Mouse (Mus musculus) kidney, adult 2 months (tissue): ENCODE data around the gene Frmd4a. TPM values are rescaled to one million over a fixed set of nuclear protein-coding genes. Genes with fewer than 3 reads are reported as not detected.

Experiments
- DNase-seq: peaks from one replicate; pipeline ENCODE4 v3.0.0; 2021
- H3K27ac ChIP-seq: fragments of 200-500 bp; 2 replicates; pipeline ENCODE4 v1.5.1; 2012; ENCODE audit warnings: low read depth, low read length, control low read depth, inconsistent platforms; ENCODE audit not compliant: insufficient read depth
- H3K27me3 ChIP-seq: fragments of 200-500 bp; replicated peaks from 2 replicates; pipeline ENCODE4 v1.6.1; 2012; ENCODE audit warnings: mild to moderate bottlenecking, moderate library complexity, low read length, inconsistent platforms; ENCODE audit not compliant: control insufficient read depth, insufficient read depth
- H3K36me3 ChIP-seq: fragments of 200-500 bp; 2 replicates; pipeline ENCODE4 v1.6.1; 2012; ENCODE audit warnings: mild to moderate bottlenecking, moderate library complexity, low read length, inconsistent platforms; ENCODE audit not compliant: control insufficient read depth, insufficient read depth
- H3K4me1 ChIP-seq: fragments of 200-500 bp; 2 replicates; pipeline ENCODE4 v1.6.1; 2011; ENCODE audit warnings: low read length; ENCODE audit not compliant: control insufficient read depth, insufficient read depth
- H3K4me3 ChIP-seq: fragments of 200-500 bp; 2 replicates; pipeline ENCODE4 v1.5.1; 2011; ENCODE audit warnings: mild to moderate bottlenecking, low read depth, low read length, control low read depth; ENCODE audit not compliant: insufficient read depth
- CTCF ChIP-seq: fragments of 200-500 bp; conservative IDR thresholded peaks from 2 replicates; pipeline ENCODE4 v1.5.1; 2011; ENCODE audit warnings: low read depth, mild to moderate bottlenecking, control low read depth, low read length, moderate library complexity, mixed read lengths; ENCODE audit not compliant: insufficient read depth, insufficient read length
- POLR2A ChIP-seq: fragments of 200-500 bp; IDR thresholded peaks from one replicate; pipeline ENCODE4 v1.6.1; 2011; ENCODE audit warnings: low read depth, low read length, control low read depth
- WGBS: fragments of 180-500 bp; shearing (Covaris S2); methylation state at CpG from one replicate; pipeline ENCODE4 v1.1.7; 2018; 5-methylcytosine and 5-hydroxymethylcytosine counted together
- polyA plus RNA-seq: library from polyadenylated mRNA; depleted of rRNA; stranded (reverse); fragments of >200 nt; gene quantifications from 2 replicates; pipeline ENCODE4 v1.2.3, GENCODE M21; 2012

Gene Frmd4a
- polyA plus RNA-seq, 1 experiment, result 5.8 TPM

DNA sequence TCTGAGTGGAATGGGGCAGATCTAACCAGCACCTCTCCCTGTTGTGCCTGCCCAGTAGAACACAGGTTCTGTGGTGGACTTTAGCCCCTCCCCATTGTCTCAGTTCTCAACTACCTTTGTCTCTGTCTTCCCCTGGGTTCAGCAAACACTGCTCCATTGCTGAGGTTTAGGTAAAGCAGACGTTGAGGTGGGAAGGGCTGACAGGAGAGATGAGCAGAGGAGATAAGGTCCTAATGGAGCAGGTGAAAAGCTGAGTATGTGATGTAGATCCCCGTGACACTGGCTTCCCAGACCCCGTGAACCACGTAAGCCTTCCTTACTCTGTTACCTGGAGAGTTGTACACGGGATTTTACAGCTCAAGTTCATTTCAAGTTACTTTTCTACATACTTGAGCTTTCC, 545.3 kb downstream of the Frmd4a start:
- Histone ChIP-seq H3K27me3 (no peaks in the 10 kb centered on the region), H3K36me3 (no peaks in the 10 kb centered on the region), H3K27ac (no peak overlapping the region), H3K4me1 (no peaks in the 10 kb centered on the region), H3K4me3 (peak overlapping the region; percentile 6; the same call in 1 of the 2 replicates)
- no peak for TF ChIP-seq POLR2A
- TF ChIP-seq CTCF, result no peak
- DNase-seq, result no peak
- 64% methylated on average over 5 of the region's 5 CpGs for WGBS

DNA sequence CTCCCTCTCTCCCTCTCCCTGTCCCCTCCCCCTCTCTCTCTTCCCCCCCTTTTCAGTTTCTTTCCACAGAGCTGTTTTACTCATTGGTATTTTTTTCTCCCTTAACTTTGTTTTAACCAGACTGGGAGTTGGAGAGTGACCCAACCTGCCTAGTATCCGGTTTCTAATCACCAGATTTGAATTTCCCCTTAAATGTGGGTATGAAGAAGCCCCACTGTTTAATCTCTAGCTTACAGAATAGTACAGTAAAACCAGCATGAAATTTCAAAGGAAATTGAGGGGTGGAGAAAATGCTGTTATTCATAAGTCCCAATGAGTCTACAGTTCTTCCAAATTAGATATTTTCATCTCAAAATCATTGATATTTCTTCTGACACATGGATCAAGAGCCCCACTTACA, 545.8 kb downstream of the Frmd4a start:
- no peaks in the 10 kb centered on the region for H3K36me3 ChIP-seq
- no peaks in the 10 kb centered on the region for H3K4me1 ChIP-seq
- WGBS, result 58% methylated on average over 1 of the region's 1 CpGs
- no peaks in the 10 kb centered on the region for H3K27me3 ChIP-seq
- no peak for DNase-seq
- H3K27ac ChIP-seq, result no peak overlapping the region
- H3K4me3 ChIP-seq, result no peak overlapping the region
- TF ChIP-seq POLR2A (no peak), CTCF (no peak)

DNA sequence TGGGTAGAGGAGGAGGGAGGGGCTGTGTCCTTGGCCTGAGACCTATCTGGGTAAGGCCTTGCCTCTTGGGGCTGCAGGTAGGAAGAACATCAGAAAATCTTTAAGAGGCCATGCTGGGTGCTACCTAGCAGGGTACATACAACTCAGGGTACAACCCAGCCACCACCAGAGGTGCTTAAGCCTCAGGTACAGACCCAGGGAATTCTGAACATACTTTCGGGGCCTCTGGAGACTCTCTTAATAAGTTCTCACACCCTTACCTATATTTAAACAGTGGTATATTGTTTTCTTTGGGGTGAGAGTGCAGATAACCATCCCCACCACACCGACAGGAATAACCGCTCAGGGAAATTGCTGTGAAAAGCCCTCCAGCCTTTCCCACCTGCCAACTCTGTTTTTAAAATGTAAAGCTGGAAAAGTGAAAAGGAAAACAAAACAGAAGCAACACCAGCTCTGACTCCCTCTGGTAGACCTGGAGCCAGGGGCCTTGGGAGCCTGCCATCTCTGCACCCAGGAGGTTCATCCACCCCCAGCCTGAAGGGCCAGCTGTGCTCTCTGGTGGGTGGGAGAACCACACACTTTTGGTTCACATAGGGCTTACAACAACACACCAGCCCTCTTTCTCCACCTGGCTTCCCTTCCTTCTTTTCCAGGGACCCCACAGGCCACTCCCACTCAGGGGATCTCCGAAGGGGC, 548.9 kb downstream of the Frmd4a start:
- Histone ChIP-seq H3K36me3 (no peaks in the 10 kb centered on the region), H3K4me3 (no peak overlapping the region), H3K27me3 (no peaks in the 10 kb centered on the region), H3K27ac (no peak overlapping the region), H3K4me1 (0 out of 2 replicates have a peak, but pooled peaks cover 7% of the 10 kb centered on the region)
- 87% methylated on average over 4 of the region's 4 CpGs for WGBS
- TF ChIP-seq CTCF (no peak), POLR2A (no peak)
- no peak for DNase-seq

DNA sequence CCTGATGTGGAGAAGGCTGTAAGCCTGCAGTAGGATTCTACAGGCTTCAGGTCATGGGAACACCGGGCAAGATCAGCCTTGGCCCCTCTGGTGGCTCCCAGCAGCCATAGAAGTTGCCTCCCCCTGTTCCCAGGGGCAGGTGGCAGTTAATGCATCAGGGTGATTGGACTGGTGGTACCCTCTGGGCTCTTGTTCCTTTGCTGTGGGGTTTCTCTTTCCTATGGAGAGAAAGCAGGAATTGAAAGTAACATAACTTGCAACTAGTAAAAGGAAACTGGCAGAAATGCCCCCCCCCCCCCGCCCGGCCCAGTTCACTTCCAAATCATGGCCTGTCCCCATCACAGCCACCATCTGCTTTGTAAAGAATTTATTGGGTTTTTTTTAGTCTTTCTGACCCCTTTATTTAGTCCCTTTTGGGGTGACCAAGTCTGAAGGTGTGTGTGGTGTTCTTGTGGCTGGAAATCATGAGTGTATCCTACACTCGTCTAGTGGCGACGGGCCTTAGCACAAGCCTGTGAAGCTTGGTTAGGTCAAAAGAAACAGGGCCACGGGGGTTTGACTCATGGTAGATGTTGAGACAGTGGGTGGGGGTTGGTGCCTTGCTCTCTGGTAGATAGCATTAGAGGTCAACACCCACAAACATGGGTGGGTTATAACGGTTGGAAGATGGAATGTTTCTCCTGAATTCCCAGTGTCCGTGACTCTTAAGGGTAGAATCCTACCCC, 549.6 kb downstream of the Frmd4a start:
- H3K27ac ChIP-seq, result no peak overlapping the region
- 92% methylated on average over 9 of the region's 9 CpGs for WGBS

DNA sequence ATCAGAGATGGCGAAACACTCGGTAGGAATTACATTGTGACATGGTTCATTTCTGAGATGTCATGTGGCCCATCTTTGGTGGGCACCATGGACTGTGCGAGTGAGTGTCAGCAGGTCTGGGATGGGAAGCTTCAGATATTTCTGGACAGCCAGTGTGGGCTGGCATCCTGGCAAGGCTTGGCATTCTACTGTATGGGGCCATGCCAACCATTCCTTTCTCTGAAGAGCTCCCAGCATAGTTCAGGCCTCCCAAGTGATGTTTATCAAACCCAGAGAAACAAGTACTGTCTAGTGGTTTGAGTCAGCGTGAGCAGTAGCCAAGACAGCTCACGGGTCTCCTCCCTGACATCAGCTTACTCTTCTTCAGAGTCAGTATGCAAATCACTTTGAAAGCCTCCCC, 551.5 kb downstream of the Frmd4a start:
- no peak overlapping the region for H3K27ac ChIP-seq
- DNase-seq, result no peak

More for the DNA sequence above, 549.6 kb downstream of the Frmd4a start:
- H3K4me3 ChIP-seq, result no peak overlapping the region
- H3K36me3 ChIP-seq, result no peaks in the 10 kb centered on the region
- no peaks in the 10 kb centered on the region for H3K27me3 ChIP-seq
- 0 out of 2 replicates have a peak, but pooled peaks cover 7% of the 10 kb centered on the region for H3K4me1 ChIP-seq
- DNase-seq, result no peak
- TF ChIP-seq CTCF, result no peak
- no peak for TF ChIP-seq POLR2A

DNA sequence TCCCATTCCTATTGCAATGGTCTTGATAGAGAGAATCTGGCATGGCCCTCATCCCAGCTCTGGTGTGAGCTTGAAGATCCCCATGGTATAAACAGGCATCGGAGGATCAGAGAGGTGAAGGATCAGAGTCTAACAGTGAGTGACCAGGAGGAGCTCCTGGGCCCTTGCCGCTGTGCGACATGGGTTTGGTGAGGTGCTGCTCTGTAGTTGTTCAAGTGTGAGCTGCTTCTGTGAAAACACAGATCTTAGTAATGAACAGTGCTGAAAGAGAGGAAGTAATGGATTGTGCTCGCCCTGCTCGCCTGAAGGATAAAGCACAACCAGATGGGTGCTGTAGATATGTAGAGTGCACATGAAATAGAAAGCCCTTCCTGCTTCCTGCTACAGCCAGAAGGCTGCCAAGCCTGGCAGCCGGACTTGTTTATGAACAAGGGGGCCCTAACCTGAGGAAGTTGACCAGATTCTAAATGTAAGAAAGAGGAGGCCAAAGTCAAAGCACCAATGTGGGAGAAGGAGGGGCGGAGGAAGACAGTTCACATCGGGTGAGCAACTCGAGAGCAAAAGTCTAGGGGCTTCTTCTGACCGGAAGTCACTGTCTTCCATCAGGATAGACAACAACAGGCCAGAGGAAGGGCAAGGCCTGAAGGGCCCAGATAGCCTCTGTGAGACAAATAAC, 552.8 kb downstream of the Frmd4a start:
- DNase-seq, result peak; percentile 79
- 26% methylated on average over 10 of the region's 10 CpGs for WGBS

More for the DNA sequence above, 551.5 kb downstream of the Frmd4a start:
- H3K4me1 ChIP-seq, result peaks cover 17% of the 10 kb centered on the region
- TF ChIP-seq POLR2A (no peak), CTCF (no peak)
- no peak overlapping the region for H3K4me3 ChIP-seq
- 78% methylated on average over 5 of the region's 5 CpGs for WGBS
- no peaks in the 10 kb centered on the region for H3K27me3 ChIP-seq
- H3K36me3 ChIP-seq, result no peaks in the 10 kb centered on the region

More for the DNA sequence above, 552.8 kb downstream of the Frmd4a start:
- Histone ChIP-seq H3K27ac (peak overlapping the region; percentile 75), H3K36me3 (no peaks in the 10 kb centered on the region), H3K4me1 (peaks cover 17% of the 10 kb centered on the region), H3K27me3 (no peaks in the 10 kb centered on the region), H3K4me3 (no peak overlapping the region)
- TF ChIP-seq POLR2A, result no peak
- no peak for TF ChIP-seq CTCF
